Mouse (Mus musculus) kidney, adult 2 months (tissue): ENCODE measurements around the gene H1foo. TPM values are rescaled to one million over a fixed set of nuclear protein-coding genes. Genes with fewer than 3 reads are reported as not detected.

Experiments used
- DNase-seq: peaks from one replicate; pipeline ENCODE4 v3.0.0; 2021
- H3K27ac ChIP-seq: fragments of 200-500 bp; 2 replicates; pipeline ENCODE4 v1.5.1; 2012; ENCODE audit warnings: low read depth, low read length, control low read depth, inconsistent platforms; ENCODE audit not compliant: insufficient read depth
- H3K27me3 ChIP-seq: fragments of 200-500 bp; replicated peaks from 2 replicates; pipeline ENCODE4 v1.6.1; 2012; ENCODE audit warnings: mild to moderate bottlenecking, moderate library complexity, low read length, inconsistent platforms; ENCODE audit not compliant: control insufficient read depth, insufficient read depth
- H3K36me3 ChIP-seq: fragments of 200-500 bp; 2 replicates; pipeline ENCODE4 v1.6.1; 2012; ENCODE audit warnings: mild to moderate bottlenecking, moderate library complexity, low read length, inconsistent platforms; ENCODE audit not compliant: control insufficient read depth, insufficient read depth
- H3K4me1 ChIP-seq: fragments of 200-500 bp; 2 replicates; pipeline ENCODE4 v1.6.1; 2011; ENCODE audit warnings: low read length; ENCODE audit not compliant: control insufficient read depth, insufficient read depth
- H3K4me3 ChIP-seq: fragments of 200-500 bp; 2 replicates; pipeline ENCODE4 v1.5.1; 2011; ENCODE audit warnings: mild to moderate bottlenecking, low read depth, low read length, control low read depth; ENCODE audit not compliant: insufficient read depth
- CTCF ChIP-seq: fragments of 200-500 bp; conservative IDR thresholded peaks from 2 replicates; pipeline ENCODE4 v1.5.1; 2011; ENCODE audit warnings: low read depth, mild to moderate bottlenecking, control low read depth, low read length, moderate library complexity, mixed read lengths; ENCODE audit not compliant: insufficient read depth, insufficient read length
- POLR2A ChIP-seq: fragments of 200-500 bp; IDR thresholded peaks from one replicate; pipeline ENCODE4 v1.6.1; 2011; ENCODE audit warnings: low read depth, low read length, control low read depth
- WGBS: fragments of 180-500 bp; shearing (Covaris S2); methylation state at CpG from one replicate; pipeline ENCODE4 v1.1.7; 2018; 5-methylcytosine and 5-hydroxymethylcytosine counted together
- polyA plus RNA-seq: library from polyadenylated mRNA; depleted of rRNA; stranded (reverse); fragments of >200 nt; gene quantifications from 2 replicates; pipeline ENCODE4 v1.2.3, GENCODE M21; 2012

The H1foo gene
- polyA plus RNA-seq, 1 experiment, result not detected

DNA sequence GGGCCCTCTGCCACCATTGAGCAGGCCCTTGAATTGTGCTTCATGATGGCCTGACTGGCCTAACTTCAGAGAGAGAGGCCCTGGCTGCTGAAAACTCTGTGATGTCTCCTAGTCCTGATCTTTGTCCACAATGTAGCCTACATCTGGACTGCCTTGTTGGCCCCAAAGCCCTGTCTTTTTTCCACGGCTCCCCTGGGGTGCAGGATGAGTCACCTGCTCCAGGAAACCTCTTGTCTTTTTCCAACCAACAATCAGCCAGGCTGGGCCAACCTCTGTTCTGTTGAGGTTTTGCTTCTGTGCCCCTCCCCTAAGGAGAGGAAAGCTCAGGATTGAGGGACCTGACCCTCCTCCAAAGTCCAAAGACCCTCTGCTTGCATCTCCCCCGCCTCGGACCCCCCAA is 17.0 kb downstream of the H1foo start:
- 78% methylated on average over 3 of the region's 3 CpGs for WGBS

DNA sequence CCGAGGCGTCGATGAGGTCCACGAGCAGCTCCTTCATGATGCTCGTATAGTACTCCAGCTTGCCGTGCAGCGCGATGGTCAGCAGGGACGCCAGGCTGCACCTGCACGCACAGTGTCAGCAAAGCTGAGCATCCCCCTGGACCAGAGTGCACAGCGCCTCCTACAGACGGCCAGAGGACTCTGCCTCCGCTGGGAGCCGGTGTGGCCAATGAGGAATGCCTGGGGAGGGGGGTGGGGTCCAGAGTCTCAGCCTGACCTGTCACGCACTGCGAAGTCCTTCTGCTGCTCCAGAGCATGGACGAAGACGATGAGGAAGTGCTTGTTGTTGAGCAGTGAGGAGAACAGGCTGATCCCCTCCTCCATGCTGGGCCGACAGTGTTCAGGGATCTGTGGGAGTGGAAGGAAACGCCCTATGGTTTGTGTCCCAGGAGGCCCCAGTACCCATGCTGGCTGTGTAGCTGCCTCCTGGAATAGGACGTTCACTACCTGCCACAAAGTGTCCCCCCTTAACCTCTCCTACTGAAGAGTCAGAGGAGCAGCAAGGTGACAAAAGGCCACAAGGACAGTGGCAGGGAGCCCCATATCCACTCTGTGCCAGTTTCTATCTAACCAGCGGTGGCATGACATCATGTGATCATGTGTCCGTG is 17.8 kb downstream of the H1foo start:
- peak; percentile 49 for TF ChIP-seq CTCF
- no peak for TF ChIP-seq POLR2A
- H3K27me3 ChIP-seq, result no peaks in the 10 kb centered on the region
- WGBS, result 46% methylated on average over 23 of the region's 23 CpGs
- no peaks in the 10 kb centered on the region for H3K36me3 ChIP-seq
- H3K4me1 ChIP-seq, result peaks cover 6% of the 10 kb centered on the region; the same call in 1 of the 2 replicates
- no peak for DNase-seq
- H3K4me3 ChIP-seq, result no peak overlapping the region
- H3K27ac ChIP-seq, result no peak overlapping the region

More for the DNA sequence above, 17.0 kb downstream of the H1foo start:
- H3K27ac ChIP-seq, result no peak overlapping the region
- H3K4me3 ChIP-seq, result no peak overlapping the region
- no peaks in the 10 kb centered on the region for H3K36me3 ChIP-seq
- TF ChIP-seq CTCF (no peak), POLR2A (no peak)
- peaks cover 14% of the 10 kb centered on the region for H3K4me1 ChIP-seq
- no peak for DNase-seq
- no peaks in the 10 kb centered on the region for H3K27me3 ChIP-seq

GRCm38 (mm10) chr6:115963656-115964055 is 18.9 kb downstream of the H1foo start:
- no peak overlapping the region for H3K27ac ChIP-seq
- 71% methylated on average over 9 of the region's 9 CpGs for WGBS
- H3K27me3 ChIP-seq, result no peaks in the 10 kb centered on the region
- no peak for DNase-seq
- H3K36me3 ChIP-seq, result no peaks in the 10 kb centered on the region
- TF ChIP-seq POLR2A, result no peak
- no peak for TF ChIP-seq CTCF
- H3K4me1 ChIP-seq, result peaks cover 3% of the 10 kb centered on the region; the same call in 1 of the 2 replicates
- H3K4me3 ChIP-seq, result no peak overlapping the region

DNA sequence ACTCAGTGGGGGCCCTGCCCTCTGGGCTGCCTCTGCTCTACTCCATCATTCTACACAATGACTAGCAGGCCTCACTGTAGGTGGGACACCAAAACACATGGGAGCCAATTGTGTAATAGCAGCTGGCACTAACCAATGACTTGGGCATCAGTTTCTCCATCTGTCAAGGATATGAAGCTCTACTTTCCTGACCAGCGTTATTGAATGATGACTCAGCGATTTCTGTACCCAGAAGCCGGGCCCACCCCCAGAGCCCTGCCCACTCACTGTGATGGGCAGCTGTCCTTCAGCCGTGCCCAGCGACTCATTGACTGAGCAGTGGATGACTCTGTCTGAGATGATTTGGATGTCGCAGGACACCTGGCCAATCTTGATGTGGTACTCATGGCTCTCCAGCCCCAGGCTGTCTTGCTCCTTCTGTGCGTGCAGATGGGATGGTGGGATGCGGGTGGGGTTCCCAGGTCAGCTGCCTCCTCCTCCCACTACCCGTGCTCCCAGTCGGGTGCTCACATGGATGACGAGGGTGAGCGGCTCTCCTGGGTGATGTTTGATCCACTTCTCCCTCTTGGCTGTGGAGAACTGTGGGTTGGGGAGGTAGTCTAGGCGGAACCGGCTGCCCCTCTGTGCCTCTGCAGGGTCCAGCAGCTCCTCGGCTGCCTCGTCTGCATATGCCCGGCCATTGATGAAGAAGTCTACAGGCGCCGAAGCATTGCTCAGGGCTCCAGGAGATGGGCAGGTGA is 21.7 kb downstream of the H1foo start:
- Histone ChIP-seq H3K27me3 (no peaks in the 10 kb centered on the region), H3K4me3 (no peak overlapping the region), H3K4me1 (peaks cover under 1% of the 10 kb centered on the region), H3K36me3 (no peaks in the 10 kb centered on the region), H3K27ac (no peak overlapping the region)
- TF ChIP-seq CTCF, result no peak
- TF ChIP-seq POLR2A, result no peak
- DNase-seq, result no peak
- WGBS, result 92% methylated on average over 19 of the region's 19 CpGs

GRCm38 (mm10) chr6:115967291-115967880 is 22.6 kb downstream of the H1foo start:
- Histone ChIP-seq H3K36me3 (no peaks in the 10 kb centered on the region), H3K27ac (no peak overlapping the region), H3K4me3 (no peak overlapping the region), H3K27me3 (no peaks in the 10 kb centered on the region), H3K4me1 (peaks cover 4% of the 10 kb centered on the region)
- no peak for DNase-seq
- 88% methylated on average over 15 of the region's 15 CpGs for WGBS
- TF ChIP-seq POLR2A, result no peak

- H3K36me3 ChIP-seq, result no peaks in the 10 kb centered on the region
- no peaks in the 10 kb centered on the region for H3K27me3 ChIP-seq
- TF ChIP-seq POLR2A, result no peak
- TF ChIP-seq CTCF, result no peak
- H3K27ac ChIP-seq, result no peak overlapping the region
- no peak for DNase-seq
- H3K4me3 ChIP-seq, result no peak overlapping the region
- peaks cover 4% of the 10 kb centered on the region for H3K4me1 ChIP-seq
- 66% methylated on average over 5 of the region's 5 CpGs for WGBS
Measured at GRCm38 (mm10) chr6:115968086-115968485, 23.3 kb downstream of the H1foo start.

GRCm38 (mm10) chr6:115968700-115969099 is 24.0 kb downstream of the H1foo start:
- Histone ChIP-seq H3K4me1 (peaks cover 4% of the 10 kb centered on the region; the same call in 1 of the 2 replicates), H3K4me3 (no peak overlapping the region), H3K27ac (no peak overlapping the region), H3K27me3 (no peaks in the 10 kb centered on the region), H3K36me3 (no peaks in the 10 kb centered on the region)
- WGBS, result 77% methylated on average over 6 of the region's 6 CpGs
- DNase-seq, result no peak
- TF ChIP-seq POLR2A, result no peak
- TF ChIP-seq CTCF, result no peak
